Mouse (Mus musculus) lung, embryonic 16.5 days (tissue): ENCODE results near the gene Adamtsl1. TPM values are rescaled to one million over a fixed set of nuclear protein-coding genes. Genes with fewer than 3 reads are reported as not detected.
A peak's percentile ranks its signal among the peaks of the same experiment; 100 is the strongest.

Source experiments
- ATAC-seq: fragments of 200-750 bp; cut with Nextera tagmentation; 2 replicates; pipeline ENCODE4 v1.8.0; 2017; ENCODE audit warnings: low read depth, mild to moderate bottlenecking, moderate library complexity
- H3K27ac ChIP-seq: fragments of 300-500 bp; sonication (generic); 2 replicates; pipeline ENCODE4 v1.5.1; 2014; ENCODE audit warnings: mild to moderate bottlenecking, control low read depth, low read length
- H3K27me3 ChIP-seq: fragments of 300-500 bp; sonication (generic); 2 replicates; pipeline ENCODE4 v1.6.1; 2014; ENCODE audit warnings: low read depth, low read length, mixed read lengths; ENCODE audit not compliant: control insufficient read depth, insufficient read depth
- H3K36me3 ChIP-seq: fragments of 300-500 bp; sonication (generic); 2 replicates; pipeline ENCODE4 v1.6.1; 2014; ENCODE audit warnings: low read length; ENCODE audit not compliant: control insufficient read depth, insufficient read depth
- H3K4me1 ChIP-seq: fragments of 300-500 bp; sonication (generic); replicated peaks from 2 replicates; pipeline ENCODE4 v1.6.1; 2014; ENCODE audit warnings: low read length, mixed read lengths; ENCODE audit not compliant: control insufficient read depth, insufficient read depth
- H3K4me2 ChIP-seq: fragments of 300-500 bp; sonication (generic); 2 replicates; pipeline ENCODE4 v1.6.1; 2014; ENCODE audit warnings: low read depth, low read length, control low read depth
- H3K4me3 ChIP-seq: fragments of 300-500 bp; sonication (generic); 2 replicates; pipeline ENCODE4 v1.5.1; 2014; ENCODE audit warnings: mild to moderate bottlenecking, low read length, control low read depth
- H3K9ac ChIP-seq: fragments of 300-500 bp; sonication (generic); 2 replicates; pipeline ENCODE4 v1.6.1; 2014; ENCODE audit warnings: low read length, control low read depth
- H3K9me3 ChIP-seq: fragments of 300-500 bp; sonication (generic); 2 replicates; pipeline ENCODE4 v1.6.1; 2016; ENCODE audit warnings: low read length; ENCODE audit not compliant: control insufficient read depth
- WGBS: fragments of 180-500 bp; shearing (Covaris S2); extraction: QIAGEN DNeasy Blood & Tissue Kit; methylation state at CpG from one replicate; pipeline ENCODE4 v1.1.7; 2014; 5-methylcytosine and 5-hydroxymethylcytosine counted together
- polyA plus RNA-seq: library from polyadenylated mRNA; unstranded; fragments of >200 nt; fragmentation: Nextera tagmentation; extraction: Ambion mirVana; gene quantifications from 2 replicates; pipeline ENCODE4 v1.2.1, GENCODE M21; 2015

Gene Adamtsl1
- polyA plus RNA-seq, 1 experiment from 2014 or later, result 16.9 TPM

GRCm38 (mm10) chr4:85801805-85802204 lies 287.8 kb downstream of the Adamtsl1 start:
- WGBS, result 3% methylated on average over 8 of the region's 8 CpGs
- ATAC-seq, result peak; percentile 83

DNA sequence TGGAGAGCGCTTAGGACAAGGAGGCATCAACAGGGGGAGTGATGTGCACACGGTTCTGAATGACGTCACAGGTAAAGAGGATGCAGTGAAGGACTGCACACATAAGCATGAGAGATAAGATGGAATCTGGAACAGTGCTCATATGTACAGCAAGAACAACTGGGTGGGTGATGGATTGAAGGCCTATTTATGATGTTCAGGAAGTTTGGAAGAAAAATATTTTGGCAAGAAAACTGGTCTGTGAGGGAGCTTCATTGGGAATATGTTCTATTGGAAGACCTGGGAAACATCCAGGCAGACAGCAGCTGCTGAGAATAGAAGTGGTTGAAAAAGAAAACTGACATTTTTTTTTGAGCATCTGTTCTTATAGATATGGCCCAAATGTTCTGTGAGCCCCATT lies 300.4 kb downstream of the Adamtsl1 start:
- H3K4me1 ChIP-seq, result no peaks in the 10 kb centered on the region
- H3K9ac ChIP-seq, result no peak overlapping the region
- no peak overlapping the region for H3K4me2 ChIP-seq
- no peaks in the 10 kb centered on the region for H3K9me3 ChIP-seq
- no peak overlapping the region for H3K4me3 ChIP-seq
- 68% methylated on average over 3 of the region's 3 CpGs for WGBS
- ATAC-seq, result no peak
- no peaks in the 10 kb centered on the region for H3K27me3 ChIP-seq
- no peaks in the 10 kb centered on the region for H3K36me3 ChIP-seq
- H3K27ac ChIP-seq, result no peak overlapping the region

More at GRCm38 (mm10) chr4:85801805-85802204, 287.8 kb downstream of the Adamtsl1 start:
- no peak overlapping the region for H3K4me3 ChIP-seq
- no peak overlapping the region for H3K4me2 ChIP-seq
- H3K36me3 ChIP-seq, result no peaks in the 10 kb centered on the region
- H3K27ac ChIP-seq, result no peak overlapping the region
- no peak overlapping the region for H3K9ac ChIP-seq
- no peaks in the 10 kb centered on the region; the same call in 1 of the 2 replicates for H3K4me1 ChIP-seq
- no peaks in the 10 kb centered on the region for H3K9me3 ChIP-seq
- no peaks in the 10 kb centered on the region for H3K27me3 ChIP-seq

DNA sequence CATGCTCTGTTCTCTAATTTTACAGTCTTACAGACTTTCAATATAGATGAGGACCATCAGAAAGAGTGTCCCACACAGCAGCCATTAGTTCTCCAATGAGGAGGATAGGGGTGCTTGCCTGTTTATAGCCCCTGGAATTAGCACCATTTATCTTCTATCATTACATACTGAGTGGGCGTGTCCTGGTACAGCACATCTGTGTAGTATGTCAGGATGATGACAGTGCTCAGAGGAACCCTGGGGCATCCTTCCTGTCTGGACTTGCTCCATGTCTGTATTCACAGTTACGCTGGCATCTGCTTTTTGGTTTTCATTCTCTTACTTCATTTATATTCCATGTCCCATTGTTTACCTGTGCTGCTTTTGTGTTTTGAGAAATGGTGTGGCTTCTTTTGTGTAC lies 304.5 kb downstream of the Adamtsl1 start:
- no peak overlapping the region for H3K9ac ChIP-seq
- no peak for ATAC-seq
- no peaks in the 10 kb centered on the region for H3K27me3 ChIP-seq
- no peaks in the 10 kb centered on the region for H3K4me1 ChIP-seq
- 60% methylated on average over 2 of the region's 2 CpGs for WGBS
- H3K4me2 ChIP-seq, result no peak overlapping the region
- H3K36me3 ChIP-seq, result no peaks in the 10 kb centered on the region
- H3K4me3 ChIP-seq, result no peak overlapping the region
- H3K9me3 ChIP-seq, result no peaks in the 10 kb centered on the region
- H3K27ac ChIP-seq, result no peak overlapping the region

DNA sequence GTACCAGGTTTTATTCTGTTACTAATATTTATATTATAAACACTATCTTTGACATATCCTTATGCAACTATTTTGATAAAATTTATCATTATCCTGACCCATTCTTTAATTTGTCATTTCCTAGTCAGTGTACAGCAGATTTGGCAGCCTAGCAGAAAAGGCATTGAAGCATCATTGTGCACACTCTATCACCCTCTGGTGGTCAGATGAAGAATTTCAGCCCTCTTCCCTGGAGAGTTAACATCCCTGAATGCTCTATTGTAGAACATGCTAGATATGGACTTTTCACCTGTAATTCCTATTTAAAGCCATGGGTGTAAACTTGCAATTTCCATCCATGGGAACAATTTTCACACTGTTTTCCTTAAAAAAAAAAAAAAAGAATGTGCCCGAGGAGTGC lies 305.2 kb downstream of the Adamtsl1 start:
- no peaks in the 10 kb centered on the region for H3K4me1 ChIP-seq
- H3K4me3 ChIP-seq, result no peak overlapping the region
- H3K9ac ChIP-seq, result no peak overlapping the region
- H3K36me3 ChIP-seq, result no peaks in the 10 kb centered on the region
- H3K27ac ChIP-seq, result no peak overlapping the region
- H3K27me3 ChIP-seq, result no peaks in the 10 kb centered on the region
- 73% methylated on average over 1 of the region's 1 CpGs for WGBS
- H3K9me3 ChIP-seq, result no peaks in the 10 kb centered on the region
- no peak overlapping the region for H3K4me2 ChIP-seq
- ATAC-seq, result no peak

DNA sequence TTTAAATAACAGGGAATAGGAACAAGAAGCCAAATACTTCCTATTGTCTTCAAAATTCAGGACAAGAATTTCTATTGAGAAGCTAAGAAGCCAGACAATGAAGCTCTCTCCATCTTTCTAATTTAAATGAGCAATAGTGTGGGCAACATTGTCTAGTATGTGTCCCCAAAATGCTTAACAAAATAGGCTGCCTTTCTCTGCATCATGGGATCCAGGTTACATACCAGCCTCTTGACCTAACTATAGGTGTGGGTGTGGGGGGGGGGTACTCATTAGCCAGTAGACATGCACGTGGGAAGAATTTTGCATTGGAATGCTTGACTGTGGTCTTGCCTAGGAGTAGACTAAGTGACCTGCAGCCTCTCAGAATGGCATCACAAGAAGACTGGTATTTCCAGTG lies 305.9 kb downstream of the Adamtsl1 start:
- no peak overlapping the region for H3K4me2 ChIP-seq
- WGBS, result 24% methylated on average over 1 of the region's 1 CpGs

GRCm38 (mm10) chr4:85823952-85824704 lies 310.2 kb downstream of the Adamtsl1 start:
- H3K27ac ChIP-seq, result no peak overlapping the region
- no peaks in the 10 kb centered on the region for H3K36me3 ChIP-seq
- 66% methylated on average over 8 of the region's 8 CpGs for WGBS
- H3K4me2 ChIP-seq, result no peak overlapping the region
- no peaks in the 10 kb centered on the region for H3K27me3 ChIP-seq
- no peak overlapping the region for H3K9ac ChIP-seq
- no peaks in the 10 kb centered on the region for H3K4me1 ChIP-seq
- no peak overlapping the region for H3K4me3 ChIP-seq
- no peak for ATAC-seq
- no peaks in the 10 kb centered on the region for H3K9me3 ChIP-seq

More for the DNA sequence above, 305.9 kb downstream of the Adamtsl1 start:
- Histone ChIP-seq H3K27ac (no peak overlapping the region), H3K27me3 (no peaks in the 10 kb centered on the region), H3K4me3 (no peak overlapping the region), H3K4me1 (no peaks in the 10 kb centered on the region), H3K9ac (no peak overlapping the region), H3K36me3 (no peaks in the 10 kb centered on the region), H3K9me3 (no peaks in the 10 kb centered on the region)
- no peak for ATAC-seq

DNA sequence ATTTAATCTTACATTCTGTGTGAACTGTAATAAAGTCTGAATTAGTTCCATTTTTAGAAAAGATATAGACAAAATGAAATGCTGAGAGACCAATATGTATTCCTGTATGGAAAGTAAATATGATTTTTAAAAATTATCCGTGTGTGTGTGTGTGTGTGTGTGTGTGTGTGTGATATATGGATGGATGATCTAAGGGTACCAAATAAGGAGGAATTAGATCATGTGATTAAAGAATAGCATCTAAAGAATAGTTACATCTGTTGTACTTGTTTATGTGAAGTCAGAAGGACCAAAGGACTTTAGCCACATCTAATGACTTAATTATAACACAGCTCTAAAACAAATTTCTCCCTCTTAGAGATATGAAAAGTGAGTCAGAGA lies 310.7 kb downstream of the Adamtsl1 start:
- 51% methylated on average over 1 of the region's 1 CpGs for WGBS
- no peak overlapping the region for H3K27ac ChIP-seq
- no peaks in the 10 kb centered on the region for H3K27me3 ChIP-seq
- no peaks in the 10 kb centered on the region for H3K36me3 ChIP-seq
- no peak overlapping the region for H3K4me3 ChIP-seq
- no peak for ATAC-seq
- H3K9ac ChIP-seq, result no peak overlapping the region
- no peak overlapping the region for H3K4me2 ChIP-seq
- no peaks in the 10 kb centered on the region for H3K9me3 ChIP-seq
- no peaks in the 10 kb centered on the region for H3K4me1 ChIP-seq

- Histone ChIP-seq H3K4me1 (peaks cover 3% of the 10 kb centered on the region; the same call in 1 of the 2 replicates), H3K9me3 (no peaks in the 10 kb centered on the region), H3K36me3 (no peaks in the 10 kb centered on the region), H3K27ac (no peak overlapping the region), H3K9ac (no peak overlapping the region), H3K4me3 (no peak overlapping the region), H3K27me3 (no peaks in the 10 kb centered on the region), H3K4me2 (no peak overlapping the region)
- ATAC-seq, result no peak
Measured at GRCm38 (mm10) chr4:85837058-85837457, 323.1 kb downstream of the Adamtsl1 start.

GRCm38 (mm10) chr4:85837532-85837965 lies 323.6 kb downstream of the Adamtsl1 start:
- Histone ChIP-seq H3K36me3 (no peaks in the 10 kb centered on the region), H3K4me2 (no peak overlapping the region), H3K9ac (no peak overlapping the region), H3K27me3 (no peaks in the 10 kb centered on the region), H3K4me3 (no peak overlapping the region), H3K27ac (no peak overlapping the region), H3K4me1 (peaks cover 5% of the 10 kb centered on the region; the same call in 1 of the 2 replicates), H3K9me3 (no peaks in the 10 kb centered on the region)
- no peak for ATAC-seq
- 51% methylated on average over 5 of the region's 5 CpGs for WGBS
